Mouse (Mus musculus) heart, embryonic 10.5 days (tissue): ENCODE data around the gene Fam234b. TPM values are rescaled to one million over a fixed set of nuclear protein-coding genes. Genes with fewer than 3 reads are reported as not detected.

Source experiments
- DNase-seq: peaks from one replicate; pipeline ENCODE4 v3.0.0-alpha.2; 2017; ENCODE audit warnings: low spot score
- H3K27ac ChIP-seq: fragments of 300-500 bp; sonication (generic); 2 replicates; pipeline ENCODE4 v1.5.1; 2016; ENCODE audit warnings: mild to moderate bottlenecking
- H3K27me3 ChIP-seq: fragments of 300-500 bp; sonication (generic); 2 replicates; pipeline ENCODE4 v1.6.1; 2016; ENCODE audit warnings: mild to moderate bottlenecking; ENCODE audit not compliant: poor library complexity, insufficient read depth, severe bottlenecking
- H3K36me3 ChIP-seq: fragments of 300-500 bp; sonication (generic); 2 replicates; pipeline ENCODE4 v1.6.1; 2016; ENCODE audit warnings: mild to moderate bottlenecking, moderate library complexity
- H3K4me1 ChIP-seq: fragments of 300-500 bp; sonication (generic); 2 replicates; pipeline ENCODE4 v1.6.1; 2016; ENCODE audit warnings: mild to moderate bottlenecking
- H3K4me3 ChIP-seq: fragments of 300-500 bp; sonication (generic); 2 replicates; pipeline ENCODE4 v1.5.1; 2016; ENCODE audit warnings: mild to moderate bottlenecking, moderate library complexity
- H3K9me3 ChIP-seq: fragments of 300-500 bp; sonication (generic); 2 replicates; pipeline ENCODE4 v1.6.1; 2016; ENCODE audit warnings: mild to moderate bottlenecking, moderate library complexity
- WGBS: fragments of 180-500 bp; shearing (Covaris S2); methylation state at CpG from one replicate; pipeline ENCODE4 v1.1.7; 2016; 5-methylcytosine and 5-hydroxymethylcytosine counted together
- polyA plus RNA-seq: library from polyadenylated mRNA; unstranded; fragments of >200 nt; fragmentation: Nextera tagmentation; extraction: Ambion mirVana; gene quantifications from 2 replicates; pipeline ENCODE4 v1.2.1, GENCODE M21; 2016

Gene Fam234b
- polyA plus RNA-seq: 9.8 and 11.6 TPM in 2 replicates

- peak; percentile 92 for DNase-seq
- H3K4me1 ChIP-seq: peaks cover 20% of the 10 kb centered on the region
- H3K27me3 ChIP-seq: peaks cover 14% of the 10 kb centered on the region; the same call in 1 of the 2 replicates
- no peaks in the 10 kb centered on the region for H3K9me3 ChIP-seq
- peak within 1 kb of the TSS; percentile 94 for H3K27ac ChIP-seq
- peak within 1 kb of the TSS; percentile 97 for H3K4me3 ChIP-seq
- H3K36me3 ChIP-seq: no peaks in the 10 kb centered on the region
- WGBS: under 1% methylated on average over 52 of the region's 52 CpGs
These were observed at the start of gene Fam234b, which contains the start of gene Hebp1 for GRCm38 (mm10) chr6:135197921-135198532. Gene Fam234b, plus strand, starts transcription at chr6:135197977. Gene Hebp1, minus strand, starts transcription at chr6:135198022.

DNA sequence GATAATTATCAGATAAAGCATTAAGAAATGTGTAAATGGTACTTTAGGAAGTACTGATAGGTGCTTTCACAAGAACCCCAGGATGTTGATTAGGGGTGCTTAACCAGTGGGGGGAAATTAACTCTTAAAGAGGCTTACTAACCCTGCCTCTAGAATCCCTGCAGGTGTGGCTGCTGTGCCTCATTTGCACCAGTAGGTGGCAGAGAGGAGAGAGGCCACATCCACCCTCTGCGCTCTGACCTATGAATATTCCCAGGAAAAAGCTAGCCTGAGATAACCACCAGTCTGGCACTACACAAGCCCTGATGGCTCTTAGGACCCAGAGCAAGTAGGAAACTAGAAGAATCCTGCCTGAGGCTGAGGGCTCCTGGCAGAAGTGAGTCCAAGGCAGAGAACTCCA lies 49.3 kb upstream of the Fam234b start:
- 37% methylated on average over 1 of the region's 1 CpGs for WGBS
- H3K27ac ChIP-seq: no peak overlapping the region
- no peak overlapping the region for H3K4me3 ChIP-seq
- no peaks in the 10 kb centered on the region; the same call in 1 of the 2 replicates for H3K4me1 ChIP-seq
- H3K27me3 ChIP-seq: peaks cover 14% of the 10 kb centered on the region
- no peak for DNase-seq
- no peaks in the 10 kb centered on the region for H3K9me3 ChIP-seq
- peaks cover 7% of the 10 kb centered on the region for H3K36me3 ChIP-seq

GRCm38 (mm10) chr6:135149175-135149574 lies 48.6 kb upstream of the Fam234b start:
- no peak overlapping the region for H3K4me3 ChIP-seq
- DNase-seq: no peak
- WGBS: 70% methylated on average over 4 of the region's 4 CpGs
- H3K9me3 ChIP-seq: no peaks in the 10 kb centered on the region
- H3K27ac ChIP-seq: no peak overlapping the region
- peaks cover 14% of the 10 kb centered on the region for H3K27me3 ChIP-seq
- H3K4me1 ChIP-seq: no peaks in the 10 kb centered on the region; the same call in 1 of the 2 replicates
- H3K36me3 ChIP-seq: peaks cover 7% of the 10 kb centered on the region

- no peaks in the 10 kb centered on the region for H3K9me3 ChIP-seq
- no peak overlapping the region for H3K27ac ChIP-seq
- H3K36me3 ChIP-seq: peaks cover 7% of the 10 kb centered on the region
- 79% methylated on average over 4 of the region's 4 CpGs for WGBS
- DNase-seq: no peak
- H3K27me3 ChIP-seq: peaks cover 14% of the 10 kb centered on the region
- H3K4me1 ChIP-seq: no peaks in the 10 kb centered on the region; the same call in 1 of the 2 replicates
- H3K4me3 ChIP-seq: no peak overlapping the region
These were observed 48.1 kb upstream of the Fam234b start for GRCm38 (mm10) chr6:135149722-135150121.

- no peak for DNase-seq
- 34% methylated on average over 5 of the region's 5 CpGs for WGBS
- no peaks in the 10 kb centered on the region; the same call in 1 of the 2 replicates for H3K4me1 ChIP-seq
These were observed 47.5 kb upstream of the Fam234b start for GRCm38 (mm10) chr6:135150311-135150710.

GRCm38 (mm10) chr6:135153719-135154118 lies 44.1 kb upstream of the Fam234b start:
- H3K9me3 ChIP-seq: no peaks in the 10 kb centered on the region
- DNase-seq: no peak
- H3K27me3 ChIP-seq: peaks cover 14% of the 10 kb centered on the region
- H3K27ac ChIP-seq: no peak overlapping the region
- peaks cover 7% of the 10 kb centered on the region for H3K36me3 ChIP-seq
- peaks cover 22% of the 10 kb centered on the region for H3K4me1 ChIP-seq
- WGBS: 85% methylated on average over 5 of the region's 5 CpGs
- H3K4me3 ChIP-seq: no peak overlapping the region

More at GRCm38 (mm10) chr6:135150311-135150710, 47.5 kb upstream of the Fam234b start:
- Histone ChIP-seq H3K9me3 (no peaks in the 10 kb centered on the region), H3K36me3 (peaks cover 7% of the 10 kb centered on the region), H3K27me3 (peaks cover 14% of the 10 kb centered on the region), H3K4me3 (no peak overlapping the region), H3K27ac (no peak overlapping the region)

DNA sequence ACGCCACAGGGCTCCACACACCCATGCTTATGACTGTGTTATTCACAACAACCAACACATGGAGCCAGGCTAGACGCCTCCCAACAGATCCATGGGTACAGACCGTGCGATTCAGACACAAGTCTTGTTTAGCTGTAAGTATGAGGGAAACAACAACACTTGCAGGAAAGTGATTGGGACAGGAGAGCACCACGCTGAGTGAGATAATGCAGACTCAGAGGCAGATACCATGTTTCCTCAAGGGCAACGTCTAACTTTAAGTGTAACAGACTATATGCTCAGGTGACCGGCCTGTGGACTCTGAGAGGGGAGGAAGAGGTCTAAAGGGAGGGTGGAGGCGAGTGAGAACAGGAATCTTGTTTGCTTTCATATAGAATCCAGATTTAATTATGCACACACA lies 41.2 kb upstream of the Fam234b start:
- Histone ChIP-seq H3K36me3 (peaks cover 7% of the 10 kb centered on the region; the same call in 1 of the 2 replicates), H3K4me3 (no peak overlapping the region), H3K27me3 (no peaks in the 10 kb centered on the region), H3K27ac (no peak overlapping the region), H3K9me3 (no peaks in the 10 kb centered on the region), H3K4me1 (peaks cover 22% of the 10 kb centered on the region)
- WGBS: 57% methylated on average over 8 of the region's 8 CpGs
- DNase-seq: no peak

DNA sequence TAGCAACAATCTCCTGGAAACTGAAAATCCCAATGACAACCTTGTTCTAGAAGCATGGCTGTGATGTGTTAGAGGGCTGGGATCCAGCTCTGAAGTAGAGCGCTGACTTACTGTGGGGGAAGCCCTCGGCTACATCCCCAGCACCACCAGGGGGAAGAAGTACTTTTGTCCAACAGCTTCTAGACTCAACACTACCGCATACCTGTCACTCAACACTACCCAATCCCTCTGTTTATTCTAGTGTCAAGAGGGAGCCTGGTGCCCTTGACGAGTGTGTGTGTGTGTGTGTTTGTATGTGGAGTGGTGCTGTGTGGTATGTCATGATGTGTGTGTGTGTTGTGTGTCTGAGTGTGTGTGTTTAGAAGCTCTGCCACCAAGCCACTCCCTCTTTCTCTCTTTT lies 40.3 kb upstream of the Fam234b start:
- no peak for DNase-seq
- WGBS: 45% methylated on average over 4 of the region's 4 CpGs
- peaks cover 7% of the 10 kb centered on the region; the same call in 1 of the 2 replicates for H3K36me3 ChIP-seq
- no peak overlapping the region for H3K27ac ChIP-seq
- no peaks in the 10 kb centered on the region for H3K27me3 ChIP-seq
- H3K9me3 ChIP-seq: no peaks in the 10 kb centered on the region
- H3K4me3 ChIP-seq: no peak overlapping the region
- H3K4me1 ChIP-seq: peaks cover 22% of the 10 kb centered on the region

- Histone ChIP-seq H3K4me3 (no peak overlapping the region), H3K27ac (no peak overlapping the region), H3K4me1 (peaks cover 29% of the 10 kb centered on the region), H3K27me3 (no peaks in the 10 kb centered on the region), H3K9me3 (no peaks in the 10 kb centered on the region), H3K36me3 (peaks cover under 1% of the 10 kb centered on the region; the same call in 1 of the 2 replicates)
- 72% methylated on average over 4 of the region's 4 CpGs for WGBS
- DNase-seq: no peak
These were observed 39.3 kb upstream of the Fam234b start for GRCm38 (mm10) chr6:135158509-135158908.

GRCm38 (mm10) chr6:135161356-135161755 lies 36.4 kb upstream of the Fam234b start:
- no peaks in the 10 kb centered on the region for H3K36me3 ChIP-seq
- no peak for DNase-seq
- no peaks in the 10 kb centered on the region for H3K9me3 ChIP-seq
- no peak overlapping the region for H3K27ac ChIP-seq
- peaks cover 37% of the 10 kb centered on the region for H3K4me1 ChIP-seq
- H3K27me3 ChIP-seq: no peaks in the 10 kb centered on the region; the same call in 1 of the 2 replicates
- 63% methylated on average over 4 of the region's 4 CpGs for WGBS
- H3K4me3 ChIP-seq: no peak overlapping the region

DNA sequence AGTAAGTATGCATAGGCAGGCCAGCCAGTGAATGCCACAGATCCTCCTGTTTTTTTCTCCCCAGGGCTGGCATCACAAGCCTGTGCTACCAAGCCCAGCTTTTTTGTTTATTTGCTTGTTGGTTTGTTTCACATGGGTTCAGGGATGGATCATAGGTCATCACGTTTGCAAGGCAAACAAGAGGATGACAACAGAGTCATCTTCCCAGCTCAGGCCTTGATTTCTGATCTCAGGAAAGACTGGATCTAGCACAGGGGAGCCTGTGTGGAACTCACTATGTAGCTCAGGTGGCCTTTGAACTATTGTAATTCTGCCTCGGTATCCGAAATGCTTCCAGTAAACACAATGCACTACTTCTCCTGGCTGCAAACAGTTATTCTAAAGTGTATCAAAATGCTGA lies 35.5 kb upstream of the Fam234b start:
- 90% methylated on average over 3 of the region's 3 CpGs for WGBS
- Histone ChIP-seq H3K4me3 (no peak overlapping the region), H3K27ac (no peak overlapping the region), H3K4me1 (peaks cover 30% of the 10 kb centered on the region), H3K36me3 (no peaks in the 10 kb centered on the region), H3K27me3 (no peaks in the 10 kb centered on the region; the same call in 1 of the 2 replicates), H3K9me3 (no peaks in the 10 kb centered on the region)
- no peak for DNase-seq

DNA sequence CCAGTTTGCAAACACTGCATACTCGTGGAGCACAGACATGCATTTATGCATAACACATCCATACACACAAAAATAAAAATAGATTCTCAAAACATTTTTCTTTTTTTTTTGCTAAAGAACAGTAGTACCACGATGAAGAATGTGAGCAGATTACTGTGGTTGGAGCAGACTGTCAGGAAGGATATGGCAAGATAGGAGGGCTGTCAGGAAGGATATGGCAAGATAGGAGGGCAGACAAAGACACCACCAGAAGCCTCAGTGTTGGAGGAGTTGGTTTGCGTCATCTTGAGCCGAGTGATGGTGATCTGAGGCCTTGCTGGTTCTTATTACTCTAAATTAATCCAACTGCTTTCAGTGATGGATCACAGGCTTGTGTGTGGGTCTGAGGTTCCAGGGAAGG lies 34.9 kb upstream of the Fam234b start:
- no peaks in the 10 kb centered on the region for H3K9me3 ChIP-seq
- no peaks in the 10 kb centered on the region; the same call in 1 of the 2 replicates for H3K27me3 ChIP-seq
- H3K36me3 ChIP-seq: no peaks in the 10 kb centered on the region
- no peak for DNase-seq
- H3K4me3 ChIP-seq: no peak overlapping the region
- WGBS: 54% methylated on average over 4 of the region's 4 CpGs
- H3K27ac ChIP-seq: peak overlapping the region; percentile 57; the same call in 1 of the 2 replicates
- H3K4me1 ChIP-seq: peaks cover 27% of the 10 kb centered on the region

DNA sequence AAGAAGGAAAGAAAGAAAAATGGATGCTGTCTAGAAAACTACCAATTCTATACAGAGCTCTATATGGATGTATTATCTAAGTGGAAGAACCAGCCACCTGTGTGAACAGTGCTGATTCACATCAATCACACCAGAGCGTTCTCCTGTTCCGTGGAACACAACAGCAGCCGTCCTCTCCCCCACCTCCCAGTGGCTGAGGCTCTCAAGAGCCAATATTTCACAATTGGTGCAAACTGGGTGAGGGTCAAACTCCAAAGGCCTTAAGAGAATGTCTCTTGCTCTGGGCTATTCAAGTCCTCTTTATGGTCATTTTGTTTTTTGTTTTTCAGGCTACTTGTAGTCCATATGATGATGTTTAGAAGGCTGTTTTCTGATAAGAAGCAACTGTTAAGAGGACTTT lies 32.6 kb upstream of the Fam234b start:
- 74% methylated on average over 3 of the region's 3 CpGs for WGBS
- H3K4me3 ChIP-seq: no peak overlapping the region
- H3K9me3 ChIP-seq: no peaks in the 10 kb centered on the region
- no peaks in the 10 kb centered on the region for H3K36me3 ChIP-seq
- peak overlapping the region; percentile 7; the same call in 1 of the 2 replicates for H3K27ac ChIP-seq
- H3K27me3 ChIP-seq: no peaks in the 10 kb centered on the region; the same call in 1 of the 2 replicates
- no peak for DNase-seq
- H3K4me1 ChIP-seq: peaks cover 27% of the 10 kb centered on the region
